Mouse (Mus musculus) inflammation-experienced regulatory T-cells, adult 16 weeks (primary cell): ENCODE results near the gene Scel. TPM values are rescaled to one million over a fixed set of nuclear protein-coding genes. Genes with fewer than 3 reads are reported as not detected.

ENCODE experiments used
- polyA plus RNA-seq: library from polyadenylated mRNA; unstranded; fragments of 100-300 nt; shearing (Covaris generic); gene quantifications from one replicate; pipeline ENCODE4 v1.2.1, GENCODE M21; 2017

Scel gene
- 0.12 TPM for polyA plus RNA-seq

DNA sequence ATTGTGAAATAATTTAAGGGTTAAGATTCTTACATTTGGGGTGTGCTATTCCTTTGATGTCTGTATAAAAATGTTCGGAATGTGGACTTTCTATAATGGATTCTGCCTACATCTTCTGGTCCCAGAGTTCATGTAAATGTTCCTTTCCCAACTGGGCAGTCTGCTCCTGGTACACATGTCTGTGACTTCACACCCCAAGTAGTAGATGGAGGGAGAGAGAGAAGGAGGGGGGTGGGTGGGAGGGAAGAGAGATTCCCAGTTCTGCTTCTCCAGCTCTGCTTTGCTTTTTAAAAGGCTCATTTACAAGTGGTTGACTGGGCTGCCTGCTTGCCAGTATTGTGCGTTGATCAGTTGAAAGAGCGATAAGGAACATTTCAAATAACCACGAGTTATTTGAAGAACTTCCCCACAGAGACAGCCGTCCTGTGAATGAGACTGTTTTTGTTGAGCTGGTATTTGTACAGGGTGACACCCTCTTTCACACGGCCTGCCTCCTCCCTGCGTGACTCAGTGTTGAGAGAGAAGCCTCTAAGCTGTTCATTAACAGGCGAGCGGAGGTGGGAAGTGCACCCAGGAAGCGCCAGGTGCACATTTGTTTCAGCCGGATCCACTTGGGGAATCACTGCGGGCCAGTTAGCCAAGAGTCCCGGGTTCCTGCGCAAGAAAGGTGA is at the start of gene Scel:
Gene Scel, plus strand, starts transcription at position 541 of the 671 bp plus-strand sequence.

DNA sequence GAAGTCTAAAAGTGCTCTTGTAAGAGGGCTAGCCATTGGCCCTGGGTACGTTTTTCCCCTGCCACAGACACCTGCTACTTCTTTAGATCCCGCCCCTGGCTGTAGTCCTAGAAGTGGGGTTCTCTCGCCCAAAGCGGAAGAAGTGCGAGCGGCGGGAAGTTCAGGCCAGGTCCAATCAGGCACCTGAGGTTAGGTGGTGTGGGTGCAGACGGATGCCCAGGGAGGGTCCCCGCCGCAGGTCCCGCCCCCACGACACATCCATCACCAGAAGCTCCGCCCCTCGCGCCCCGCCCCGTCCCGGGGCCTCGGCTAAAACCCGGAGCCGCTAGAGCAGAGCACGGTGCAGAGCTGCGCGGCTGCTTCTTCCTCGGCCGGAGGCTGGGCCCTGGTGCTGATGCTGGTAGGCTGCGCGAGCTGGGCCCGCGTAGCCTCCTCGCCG is 136.8 kb downstream of the Scel start, which contains the start of gene Slain1:
Gene Slain1, plus strand, starts transcription at position 333 of the 439 bp plus-strand sequence.

Other genes with a start within 250 kb of the Scel start
- gene Mycbp2, start 166.5 kb upstream of the Scel start, polyA plus RNA-seq = 53.2 TPM
- gene Slain1, start 136.9 kb downstream of the Scel start, polyA plus RNA-seq = 5.6 TPM